Mouse (Mus musculus) layer of hippocampus, adult 18-20 months (tissue): ENCODE measurements at regions not wholly inside any gene's neighbourhood (a gene's known extent, or its start where the extent isn't known, plus 50 kb on each side); places are given as distances from the start of the nearest gene placed in this dataset.

Source experiments
- DNase-seq, 2 experiments: peaks; one replicate each; pipeline ENCODE4 v3.0.0; 2022; ENCODE audit warnings: low spot score in 2 of 2

DNA sequence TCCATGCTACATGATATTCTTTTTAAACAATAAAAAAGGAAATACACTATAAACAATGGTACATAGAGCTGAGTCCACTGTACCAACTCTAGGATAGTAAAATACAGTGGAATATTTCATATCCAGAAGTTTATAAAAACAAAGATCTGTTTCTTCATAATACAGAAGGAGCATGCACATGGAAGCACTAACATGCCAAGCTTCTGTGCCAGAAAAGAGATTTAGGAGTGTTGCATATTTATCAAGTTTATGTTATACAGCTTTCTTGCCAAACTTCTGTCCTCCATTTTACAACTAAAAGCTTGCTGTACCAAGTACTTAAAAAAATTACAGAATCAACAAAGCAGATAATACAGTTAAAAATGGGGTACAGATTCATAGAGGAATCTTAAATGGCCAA lies 816.7 kb upstream of the A730009L09Rik start:
- peak in 1 of 2 experiments; percentile 4 for DNase-seq

GRCm38 (mm10) chr16:83702659-83703058 lies 812.3 kb upstream of the A730009L09Rik start:
- no peak for DNase-seq
